Comparison of ENCODE assay signal across 21 mouse cellular contexts in the genomic region with DNA sequence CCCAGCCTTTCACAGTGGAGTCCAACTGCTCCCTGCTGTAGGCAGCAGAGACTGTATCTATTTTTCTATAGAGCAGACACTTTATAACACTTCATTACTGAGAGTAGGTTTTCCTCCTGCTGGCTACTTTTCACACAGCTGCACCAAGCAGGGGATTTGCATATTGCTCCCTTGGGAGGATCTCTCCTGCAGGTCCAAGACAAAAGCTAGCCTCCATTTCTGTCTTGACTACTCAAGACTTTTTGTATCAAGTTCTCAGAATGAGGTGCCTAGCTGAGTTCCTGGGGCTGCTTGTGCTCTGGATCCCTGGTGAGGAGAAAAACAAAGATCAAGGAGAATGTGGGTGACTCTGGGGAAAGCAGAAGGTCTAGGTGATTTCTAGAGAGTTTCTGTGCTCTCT. TPM values are rescaled to one million over a fixed set of nuclear protein-coding genes. Genes with fewer than 3 reads are reported as not detected.
DNase-seq lines count a peak whose midpoint lies in the region; TF ChIP-seq lines count a peak whose summit lies in the region.
"Had no signal": no experiment of that assay in that cellular context is flagged by ENCODE, and none has a peak within 500 bp of the region (broad histone marks: within the 10 kb centered on the region; RNA-seq: fewer than 3 reads in every experiment).

No protein-coding gene starts in this region.

- peak; percentile 4 for DNase-seq in kidney, adult 2 months
- DNase-seq in kidney, adult 11 months, result no peak
- peak; percentile 72 for DNase-seq in testis, postnatal 14 days (ENCODE audit: low spot score)
- no peak for DNase-seq in testis, postnatal 10 days (ENCODE audit: low spot score)
- DNase-seq in spleen, postnatal 10 days (ENCODE audit: low spot score in 2 of 2), result peak; percentile 37 to 66
- no peak for DNase-seq in neural tube, embryonic 10.5 days (ENCODE audit: extremely low spot score, low spot score)
- DNase-seq in layer of hippocampus, postnatal 25 days (ENCODE audit: extremely low spot score in 1 of 2, low spot score in 1 of 2), result no peak
- DNase-seq in left cerebral cortex, adult 9 months (ENCODE audit: low spot score in 2 of 2), result no peak
- DNase-seq: adrenal gland, postnatal 14 days; cerebellum, adult 11-12 months; cerebellum, adult 9-10 months; cerebellum, postnatal 25 days; gastrocnemius, postnatal 14 days had no signal

- no peak overlapping the region for H3K27ac ChIP-seq in kidney, adult 2 months (ENCODE audit: insufficient read depth, low read depth, low read length)
- H3K27ac ChIP-seq: embryonic facial prominence, embryonic 12.5 days; forebrain, embryonic 15.5 days; hindbrain, embryonic 12.5 days had no signal

- no peak for TF ChIP-seq CTCF in kidney, adult 2 months (conservative IDR thresholded peaks at IDR 0.05; ENCODE audit: insufficient read depth, insufficient read length, low read depth, low read length)

- H3K4me1 ChIP-seq in kidney, adult 2 months (ENCODE audit: control insufficient read depth, insufficient read depth, low read length), result no peaks in the 10 kb centered on the region
- H3K4me1 ChIP-seq: embryonic facial prominence, embryonic 12.5 days; forebrain, embryonic 15.5 days; heart, embryonic 12.5 days; hindbrain, embryonic 12.5 days had no signal

- no peak for TF ChIP-seq POLR2A in kidney, adult 2 months (IDR thresholded peaks at IDR 0.05; ENCODE audit: low read depth, low read length)

- no peaks in the 10 kb centered on the region for H3K36me3 ChIP-seq in kidney, adult 2 months (ENCODE audit: control insufficient read depth, insufficient read depth, low read length)
- H3K36me3 ChIP-seq: embryonic facial prominence, embryonic 12.5 days; forebrain, embryonic 15.5 days; heart, embryonic 12.5 days; hindbrain, embryonic 12.5 days had no signal

- H3K27me3 ChIP-seq in kidney, adult 2 months (replicated peaks; ENCODE audit: control insufficient read depth, insufficient read depth, low read length), result no peaks in the 10 kb centered on the region
- H3K27me3 ChIP-seq: embryonic facial prominence, embryonic 12.5 days; forebrain, embryonic 15.5 days; heart, embryonic 12.5 days; hindbrain, embryonic 12.5 days had no signal

- H3K4me3 ChIP-seq in kidney, adult 2 months (ENCODE audit: insufficient read depth, low read depth, low read length), result no peak overlapping the region
- H3K4me3 ChIP-seq: embryonic facial prominence, embryonic 12.5 days; forebrain, embryonic 15.5 days; heart, embryonic 12.5 days; hindbrain, embryonic 12.5 days had no signal

RNA-seq across cellular contexts. Expression of gene Tacstd2, which starts 19.8 kb away (rescaled TPM):
- 43.5 and 52.5 TPM in 2 replicates for polyA plus RNA-seq in kidney, adult 2 months (2012; rRNA removed)
- total RNA-seq in layer of hippocampus, postnatal 25 days (2021), result 1 to 10 TPM; 1.1 to 1.2 TPM
- total RNA-seq: adrenal gland, adult 18-20 months; adrenal gland, postnatal 14 days; gastrocnemius, postnatal 14 days; heart, postnatal 25 days; MEL had no signal
- polyA plus RNA-seq: CD4-positive, CD25-positive, alpha-beta regulatory T cell, adult 4 months had no signal

Comparison
In these comparisons a context has a peak if more than half of its experiments do, and no peak if none do; other contexts are left out.
1. DNase-seq: peak in kidney, adult 2 months (single experiment), testis, postnatal 14 days (single experiment) and spleen, postnatal 10 days (2 of 2); none in kidney, adult 11 months (single experiment), testis, postnatal 10 days (single experiment), neural tube, embryonic 10.5 days (single experiment), layer of hippocampus, postnatal 25 days (0 of 2) and left cerebral cortex, adult 9 months (0 of 2).